Mouse (Mus musculus) cerebellum, postnatal 36 days (tissue): ENCODE data around the gene Gm20388.
A peak's percentile ranks its signal among the peaks of the same experiment; 100 is the strongest.

Source experiments
- DNase-seq, 2 experiments: peaks; one replicate each; pipeline ENCODE4 v3.0.0; 2021 to 2022; ENCODE audit warnings: mixed read lengths in 2 of 2

Gm20388 gene

GRCm38 (mm10) chr8:124106328-124107195 lies 4195.9 kb downstream of the Gm20388 start:
- no peak for DNase-seq

GRCm38 (mm10) chr8:124113108-124113507 lies 4202.5 kb downstream of the Gm20388 start:
- DNase-seq = no peak

GRCm38 (mm10) chr8:124125241-124125640 lies 4214.6 kb downstream of the Gm20388 start:
- no peak for DNase-seq

- no peak for DNase-seq
Observed at GRCm38 (mm10) chr8:124137261-124137660, 4226.6 kb downstream of the Gm20388 start.

- DNase-seq = no peak
Observed at GRCm38 (mm10) chr8:124140211-124140790, 4229.7 kb downstream of the Gm20388 start.

GRCm38 (mm10) chr8:124140868-124141431 lies 4230.3 kb downstream of the Gm20388 start:
- peak; percentile 12 to 25 for DNase-seq

GRCm38 (mm10) chr8:124141681-124142391 lies 4231.2 kb downstream of the Gm20388 start:
- DNase-seq = peak; percentile 50 to 59

- no peak for DNase-seq
Observed at GRCm38 (mm10) chr8:124143003-124143402, 4232.4 kb downstream of the Gm20388 start.

- no peak for DNase-seq
Observed at GRCm38 (mm10) chr8:124143871-124144618, 4233.4 kb downstream of the Gm20388 start.

GRCm38 (mm10) chr8:124144619-124144980 lies 4234.0 kb downstream of the Gm20388 start:
- DNase-seq = no peak

- no peak for DNase-seq
Observed at GRCm38 (mm10) chr8:124146286-124146685, 4235.6 kb downstream of the Gm20388 start.

GRCm38 (mm10) chr8:124150009-124150408 lies 4239.4 kb downstream of the Gm20388 start:
- DNase-seq = no peak

GRCm38 (mm10) chr8:124150536-124150935 lies 4239.9 kb downstream of the Gm20388 start:
- no peak for DNase-seq

GRCm38 (mm10) chr8:124151881-124152280 lies 4241.2 kb downstream of the Gm20388 start:
- DNase-seq = no peak

- DNase-seq = no peak
Observed at GRCm38 (mm10) chr8:124152771-124153170, 4242.1 kb downstream of the Gm20388 start.

- DNase-seq = no peak
Observed at GRCm38 (mm10) chr8:124156324-124156723, 4245.7 kb downstream of the Gm20388 start.

- no peak for DNase-seq
Observed at GRCm38 (mm10) chr8:124161683-124162082, 4251.0 kb downstream of the Gm20388 start.

GRCm38 (mm10) chr8:124163258-124163657 lies 4252.6 kb downstream of the Gm20388 start:
- no peak for DNase-seq

- DNase-seq = no peak
Observed at GRCm38 (mm10) chr8:124169749-124170148, 4259.1 kb downstream of the Gm20388 start.

GRCm38 (mm10) chr8:124170671-124171070 lies 4260.0 kb downstream of the Gm20388 start:
- DNase-seq = no peak

GRCm38 (mm10) chr8:124171557-124172528 lies 4261.2 kb downstream of the Gm20388 start:
- no peak for DNase-seq
